ENCODE assay signal across 8 mouse cellular contexts in the genomic region with DNA sequence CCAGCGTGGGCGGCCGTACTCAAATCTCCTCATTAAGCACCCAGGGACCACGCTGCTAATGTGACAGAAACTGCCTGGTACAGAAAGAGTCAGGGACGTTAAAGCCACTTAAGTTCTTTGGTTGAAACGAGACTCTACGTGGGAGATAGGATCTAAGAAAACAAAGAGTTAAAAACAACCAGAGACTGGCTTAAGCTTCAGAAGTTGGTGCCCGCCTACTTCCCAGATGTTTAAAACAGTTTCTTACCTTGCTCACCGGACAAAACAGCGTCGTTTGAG. TPM values are rescaled to one million over a fixed set of nuclear protein-coding genes. Genes with fewer than 3 reads are reported as not detected.
DNase-seq lines count a peak whose midpoint lies in the region; ATAC-seq and TF ChIP-seq lines count a peak whose summit lies in the region.

No protein-coding gene starts in this region.

- DNase-seq in lung, adult 2 months: no peak
- DNase-seq in lung, postnatal 14 days: no peak
- no peak for DNase-seq in adrenal gland, postnatal 14 days
- DNase-seq in spleen, postnatal 14 days (ENCODE audit: low spot score in 2 of 2): no peak
- DNase-seq in gastrocnemius, postnatal 4 days (ENCODE audit: low spot score in 2 of 2): no peak

- H3K27me3 ChIP-seq in embryonic facial prominence, embryonic 13.5 days: no peaks in the 10 kb centered on the region
- H3K27me3 ChIP-seq in intestine, embryonic 15.5 days (replicated peaks): no peaks in the 10 kb centered on the region
- no peaks in the 10 kb centered on the region for H3K27me3 ChIP-seq in neural tube, embryonic 13.5 days

- WGBS in lung, adult 2 months: under 1% methylated on average over 11 of the region's 11 CpGs
- 10% methylated on average over 11 of the region's 11 CpGs for WGBS in embryonic facial prominence, embryonic 13.5 days
- 3% methylated on average over 11 of the region's 11 CpGs for WGBS in intestine, embryonic 15.5 days
- 48% methylated on average over 11 of the region's 11 CpGs for WGBS in neural tube, embryonic 13.5 days

- no peak overlapping the region for H3K27ac ChIP-seq in embryonic facial prominence, embryonic 13.5 days
- peak overlapping the region; percentile 19; the same call in 1 of the 2 replicates for H3K27ac ChIP-seq in intestine, embryonic 15.5 days
- H3K27ac ChIP-seq in neural tube, embryonic 13.5 days (replicated peaks): no peak overlapping the region

- no peak for TF ChIP-seq CTCF in lung, adult 2 months (IDR thresholded peaks at IDR 0.05; ENCODE audit: insufficient read depth, low read length)

- H3K36me3 ChIP-seq in embryonic facial prominence, embryonic 13.5 days: no peaks in the 10 kb centered on the region
- no peaks in the 10 kb centered on the region for H3K36me3 ChIP-seq in intestine, embryonic 15.5 days
- H3K36me3 ChIP-seq in neural tube, embryonic 13.5 days: no peaks in the 10 kb centered on the region

- H3K4me2 ChIP-seq in embryonic facial prominence, embryonic 13.5 days: peak overlapping the region; percentile 68
- H3K4me2 ChIP-seq in intestine, embryonic 15.5 days (replicated peaks): peak overlapping the region; percentile 83
- H3K4me2 ChIP-seq in neural tube, embryonic 13.5 days: peak overlapping the region; percentile 46

- H3K9me3 ChIP-seq in embryonic facial prominence, embryonic 13.5 days: no peaks in the 10 kb centered on the region
- H3K9me3 ChIP-seq in intestine, embryonic 15.5 days: no peaks in the 10 kb centered on the region
- no peaks in the 10 kb centered on the region for H3K9me3 ChIP-seq in neural tube, embryonic 13.5 days

- no peak for ATAC-seq in embryonic facial prominence, embryonic 13.5 days (ENCODE audit: insufficient number of reproducible peaks, insufficient read depth, low FRiP score, low TSS enrichment, low read depth)
- peak; percentile 26 for ATAC-seq in intestine, embryonic 15.5 days
- ATAC-seq in neural tube, embryonic 13.5 days (ENCODE audit: low read depth): no peak

- peaks cover 14% of the 10 kb centered on the region for H3K4me1 ChIP-seq in lung, adult 2 months (ENCODE audit: control insufficient read depth, insufficient read depth, low read length)
- peaks cover 20% of the 10 kb centered on the region for H3K4me1 ChIP-seq in embryonic facial prominence, embryonic 13.5 days
- peaks cover 12% of the 10 kb centered on the region for H3K4me1 ChIP-seq in intestine, embryonic 15.5 days (replicated peaks)
- no peaks in the 10 kb centered on the region for H3K4me1 ChIP-seq in neural tube, embryonic 13.5 days (replicated peaks)

- H3K9ac ChIP-seq in embryonic facial prominence, embryonic 13.5 days: peak overlapping the region; percentile 56
- peak overlapping the region; percentile 39 for H3K9ac ChIP-seq in intestine, embryonic 15.5 days
- no peak overlapping the region for H3K9ac ChIP-seq in neural tube, embryonic 13.5 days

- no peak for TF ChIP-seq POLR2A in lung, adult 2 months (IDR thresholded peaks at IDR 0.05; ENCODE audit: borderline replicate concordance, extremely low read depth, low read depth, low read length)

- H3K4me3 ChIP-seq in lung, adult 2 months (replicated peaks; ENCODE audit: extremely low read depth, low read depth, low read length): peak overlapping the region; percentile 67
- H3K4me3 ChIP-seq in embryonic facial prominence, embryonic 13.5 days: peak overlapping the region; percentile 40
- H3K4me3 ChIP-seq in intestine, embryonic 15.5 days (replicated peaks): peak overlapping the region; percentile 45
- H3K4me3 ChIP-seq in neural tube, embryonic 13.5 days: peak overlapping the region; percentile 20

RNA-seq across cellular contexts. Expression of a gene that starts 0.9 kb away (rescaled TPM):
- polyA plus RNA-seq in lung, adult 2 months (2012; rRNA removed): 43.9 and 51.2 TPM in 2 replicates
- polyA plus RNA-seq in embryonic facial prominence, embryonic 13.5 days (2015; fragmentation: Nextera tagmentation; extraction: Ambion mirVana): 0.62 and 0.63 TPM in 2 replicates
- polyA plus RNA-seq in intestine, embryonic 15.5 days (2015; fragmentation: Nextera tagmentation; extraction: Ambion mirVana): 1.8 and 2.6 TPM in 2 replicates
- 1.0 and 1.2 TPM in 2 replicates for polyA plus RNA-seq in neural tube, embryonic 13.5 days (2015; fragmentation: Nextera tagmentation; extraction: Ambion mirVana)
- 5.5 and 8.9 TPM in 2 replicates for total RNA-seq in adrenal gland, postnatal 14 days (2021)
- 1 to 10 TPM; 1.4 to 1.8 TPM for total RNA-seq in gastrocnemius, postnatal 4 days (2021)

RNA-seq across cellular contexts. Expression of a gene that starts 37.4 kb away (rescaled TPM):
- polyA plus RNA-seq in lung, adult 2 months (2012; rRNA removed): 8.1 and 20.3 TPM in 2 replicates
- 0.46 and 1.6 TPM in 2 replicates for polyA plus RNA-seq in embryonic facial prominence, embryonic 13.5 days (2015; fragmentation: Nextera tagmentation; extraction: Ambion mirVana)
- 2.2 and 5.1 TPM in 2 replicates for polyA plus RNA-seq in intestine, embryonic 15.5 days (2015; fragmentation: Nextera tagmentation; extraction: Ambion mirVana)
- 0.80 and 1.1 TPM in 2 replicates for polyA plus RNA-seq in neural tube, embryonic 13.5 days (2015; fragmentation: Nextera tagmentation; extraction: Ambion mirVana)
- 2.6 and 7.3 TPM in 2 replicates for total RNA-seq in adrenal gland, postnatal 14 days (2021)
- 1 to 10 TPM; 1.2 to 3.6 TPM for total RNA-seq in gastrocnemius, postnatal 4 days (2021)

Comparison
In these comparisons a context has a peak if more than half of its experiments do, and no peak if none do; other contexts are left out.
1. RNA of a gene that starts 0.9 kb away (polyA plus RNA-seq): 43.9 to 51.2 TPM in lung, adult 2 months; 1.8 to 2.6 TPM in intestine, embryonic 15.5 days, 1.0 to 1.2 TPM in neural tube, embryonic 13.5 days and 0.62 to 0.63 TPM in embryonic facial prominence, embryonic 13.5 days; every median in the first group is over 10 times any median in the second.
2. Peak in every context shown above with its lines, with median percentiles within 50 percentile points of each other: H3K4me3 ChIP-seq and H3K4me2 ChIP-seq.